Mouse (Mus musculus) right cerebral cortex, postnatal 25 days (tissue): ENCODE data around the gene Fgfr1op.
"Not testable (repeated sequence)": the region's sequence is repeated elsewhere in the genome, so short reads cannot be mapped to it uniquely, and the experiment has no call there.

Experiments used
- DNase-seq: peaks from one replicate; pipeline ENCODE4 v3.0.0; 2022

Fgfr1op gene

DNA sequence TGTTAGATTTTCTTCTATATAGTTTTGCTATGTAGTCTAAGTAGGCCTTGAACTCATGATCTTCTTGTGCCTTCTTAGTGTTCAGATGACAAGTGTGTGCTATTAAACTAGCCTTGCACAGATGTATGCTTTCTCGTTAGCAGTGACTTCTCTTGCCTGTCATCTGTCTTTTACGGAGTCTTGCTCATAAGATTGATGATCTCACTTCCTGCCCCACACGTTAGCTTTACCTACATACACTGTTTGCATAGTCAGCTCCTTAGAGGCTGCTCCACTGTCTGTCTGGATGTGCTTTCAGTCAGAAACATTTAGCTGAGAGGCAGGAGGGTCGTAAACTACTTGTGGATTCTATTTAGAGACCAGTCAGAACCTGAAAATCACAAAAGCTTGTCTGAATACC lies 5.8 kb downstream of the Fgfr1op start:
- DNase-seq: no peak

DNA sequence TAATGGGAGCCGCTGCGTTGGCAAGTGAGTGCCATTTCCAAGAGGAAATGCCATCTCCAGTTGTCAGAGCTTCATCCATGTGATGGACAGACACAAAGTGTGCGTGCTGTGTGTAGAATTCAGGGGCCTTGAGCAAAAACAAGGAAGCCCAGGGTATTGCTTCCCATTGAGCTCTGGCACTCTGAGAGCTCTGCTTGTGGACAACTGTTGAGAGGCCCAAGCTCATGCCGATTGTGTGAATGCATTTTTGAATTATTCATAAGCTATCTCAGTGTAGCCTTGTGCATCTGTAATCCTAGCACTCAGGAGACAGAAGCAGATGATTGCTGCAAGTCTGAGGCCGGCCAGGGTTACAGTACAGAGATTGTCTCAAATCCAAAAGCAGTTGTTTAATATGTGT lies 11.8 kb downstream of the Fgfr1op start:
- DNase-seq: no peak

- DNase-seq: no peak
These were observed 18.5 kb downstream of the Fgfr1op start for GRCm38 (mm10) chr17:8183815-8184214.

GRCm38 (mm10) chr17:8184217-8184616 lies 18.9 kb downstream of the Fgfr1op start:
- DNase-seq: no peak

- no peak for DNase-seq
These were observed 28.4 kb downstream of the Fgfr1op start for GRCm38 (mm10) chr17:8193678-8194077.

DNA sequence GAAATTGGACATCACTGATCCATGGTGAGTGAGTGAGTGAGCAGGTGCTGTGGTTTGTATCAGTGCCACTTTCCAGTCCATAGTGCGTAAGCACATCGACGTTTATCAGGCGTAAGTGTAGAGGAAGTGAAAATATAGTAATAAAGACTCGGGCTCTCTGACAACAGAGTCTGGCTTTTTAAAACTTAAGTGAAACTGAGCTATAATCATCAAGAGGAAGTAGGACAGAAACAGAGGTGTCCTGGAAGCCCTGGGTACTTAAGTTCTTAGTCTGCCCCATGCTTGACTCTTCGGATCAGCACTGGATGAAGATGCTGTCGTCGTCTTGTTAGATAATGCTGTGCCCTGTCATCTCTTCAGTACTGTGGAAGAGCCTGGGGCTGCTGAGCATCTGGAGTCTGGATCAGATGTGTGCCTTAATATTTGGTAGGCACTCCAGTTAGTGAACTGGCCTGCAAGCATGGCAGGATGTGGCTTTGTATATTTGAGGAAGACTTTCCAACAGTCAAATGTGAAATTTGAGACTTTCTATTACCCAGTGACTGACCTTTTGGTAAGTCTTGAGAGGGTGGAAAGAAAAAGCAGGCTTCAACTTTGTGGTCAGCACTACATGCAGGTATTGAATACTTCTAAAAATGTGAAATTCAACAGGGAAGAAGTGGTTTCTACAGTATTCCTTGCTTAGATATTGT lies 30.5 kb downstream of the Fgfr1op start:
- no peak for DNase-seq

- DNase-seq: no peak
These were observed 32.4 kb downstream of the Fgfr1op start for GRCm38 (mm10) chr17:8197652-8198051.

DNA sequence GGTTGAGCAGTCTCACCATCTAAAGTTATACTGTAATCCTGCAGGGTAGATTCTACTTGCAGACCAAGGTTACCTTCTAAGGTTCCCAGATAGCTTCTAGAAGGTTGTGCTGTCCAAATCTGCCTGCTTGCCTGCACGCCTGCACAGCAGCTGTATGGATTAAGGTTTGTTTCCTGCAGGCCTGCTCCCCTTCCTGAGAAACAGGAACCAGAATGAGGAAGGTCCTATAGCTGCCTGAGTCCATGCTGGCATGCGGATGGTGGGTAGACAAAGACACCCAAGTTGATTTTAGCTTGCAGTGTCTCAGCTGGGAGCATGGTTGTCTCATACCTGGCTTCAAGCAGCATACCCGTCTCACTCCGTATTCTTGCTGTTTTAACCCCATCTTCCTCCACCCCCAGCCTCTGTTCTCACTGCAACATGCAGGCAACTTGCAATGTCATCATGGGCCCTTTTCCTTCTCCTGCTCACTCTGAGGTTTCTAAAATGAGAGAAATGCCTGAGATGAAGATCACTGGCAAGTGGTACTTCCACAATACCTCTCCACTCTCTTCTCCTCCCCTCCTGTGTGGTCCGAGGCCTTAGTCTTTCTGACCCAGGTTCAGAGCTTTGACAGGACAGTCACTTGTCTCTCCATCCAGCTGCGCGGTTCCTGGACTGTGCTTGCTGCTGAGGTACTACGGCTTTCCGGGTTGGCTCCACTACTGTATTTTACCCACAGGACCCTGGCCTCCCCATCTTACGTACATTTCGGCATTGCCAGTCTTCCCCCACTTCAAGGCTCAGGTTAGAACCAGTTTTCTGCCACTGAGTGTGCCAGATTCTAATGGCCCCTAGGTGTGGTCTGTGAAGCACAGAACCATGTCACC lies 34.0 kb downstream of the Fgfr1op start:
- DNase-seq: no peak

DNA sequence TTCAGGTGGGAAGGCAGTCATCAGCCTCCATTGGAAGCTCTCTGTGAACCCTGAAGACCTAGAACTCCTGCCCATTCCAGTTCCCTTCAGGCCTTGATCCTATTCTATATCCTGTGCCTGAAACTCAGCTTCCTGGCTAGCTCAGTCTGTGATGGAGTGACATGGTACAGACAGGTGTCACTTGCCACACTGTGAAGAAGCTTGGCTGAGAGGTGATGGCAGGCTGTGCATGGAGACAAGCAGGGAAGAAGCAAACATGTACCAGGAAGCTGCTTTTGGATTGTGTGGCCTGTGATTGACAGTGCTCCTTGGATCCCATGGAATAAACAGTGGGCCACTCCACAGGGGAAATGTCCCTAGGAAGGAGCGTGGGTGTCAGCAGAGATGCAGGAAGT lies 34.6 kb downstream of the Fgfr1op start:
- DNase-seq: no peak

DNA sequence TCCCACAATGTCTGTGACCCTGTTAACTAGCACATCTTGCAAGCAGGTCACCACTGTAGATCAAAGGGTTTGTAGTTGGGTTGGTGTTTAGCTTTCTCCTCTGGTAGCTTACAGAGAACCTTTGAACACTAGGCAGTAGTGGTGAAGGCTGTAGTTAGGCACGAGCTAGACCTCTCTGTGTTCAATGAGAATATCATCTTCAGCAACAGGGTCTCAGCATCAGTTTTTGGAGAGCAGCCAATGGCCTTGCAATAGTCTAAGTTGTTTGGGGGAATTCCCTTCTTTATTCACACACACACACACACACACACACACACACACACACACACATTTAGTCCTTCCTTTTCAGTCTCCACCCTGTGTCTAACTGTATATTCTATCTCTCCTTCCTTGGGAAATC lies 38.2 kb downstream of the Fgfr1op start:
- no peak for DNase-seq

- DNase-seq: not testable (repeated sequence)
These were observed 39.9 kb downstream of the Fgfr1op start for GRCm38 (mm10) chr17:8205221-8205631.

DNA sequence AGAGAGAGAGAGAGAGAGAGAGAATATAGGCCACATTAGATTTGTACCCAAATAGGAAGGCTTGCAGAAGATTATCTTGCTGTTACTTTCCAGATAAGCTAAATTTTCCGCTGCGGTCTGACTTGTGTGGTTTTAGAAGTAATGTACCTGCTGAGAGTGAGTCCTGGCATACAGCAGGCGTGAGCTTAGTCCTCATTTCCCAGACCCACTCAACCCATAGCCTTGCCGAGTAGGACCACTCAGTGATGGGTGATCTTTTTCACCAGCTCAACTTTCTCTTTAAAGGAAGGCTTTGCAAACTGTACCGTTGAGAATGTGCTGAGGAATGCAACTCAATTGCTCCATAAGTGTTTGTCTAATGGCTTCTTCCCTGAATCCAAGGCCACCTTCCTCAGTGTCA lies 41.4 kb downstream of the Fgfr1op start:
- no peak for DNase-seq

- DNase-seq: no peak
These were observed 44.4 kb downstream of the Fgfr1op start for GRCm38 (mm10) chr17:8209696-8210095.

DNA sequence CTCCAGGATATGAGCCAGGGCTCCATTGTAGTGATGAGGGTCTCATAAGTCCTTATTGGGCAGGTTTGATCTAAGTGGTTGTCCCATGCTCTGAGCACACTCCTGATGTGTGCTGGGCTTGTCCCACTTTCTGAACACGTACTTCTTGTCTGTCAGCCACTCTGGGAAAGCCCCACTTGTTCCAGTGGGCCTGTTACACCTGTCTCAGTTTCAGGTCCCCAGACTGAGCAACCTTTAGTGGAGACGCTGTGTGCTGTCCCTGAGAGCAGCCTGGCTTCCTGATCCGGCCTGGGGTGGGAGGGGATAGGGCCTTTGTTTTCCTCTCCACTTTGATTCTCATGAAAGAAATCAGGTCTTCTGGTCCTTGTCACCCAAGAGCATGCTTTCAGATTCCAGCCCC lies 44.9 kb downstream of the Fgfr1op start:
- no peak for DNase-seq

DNA sequence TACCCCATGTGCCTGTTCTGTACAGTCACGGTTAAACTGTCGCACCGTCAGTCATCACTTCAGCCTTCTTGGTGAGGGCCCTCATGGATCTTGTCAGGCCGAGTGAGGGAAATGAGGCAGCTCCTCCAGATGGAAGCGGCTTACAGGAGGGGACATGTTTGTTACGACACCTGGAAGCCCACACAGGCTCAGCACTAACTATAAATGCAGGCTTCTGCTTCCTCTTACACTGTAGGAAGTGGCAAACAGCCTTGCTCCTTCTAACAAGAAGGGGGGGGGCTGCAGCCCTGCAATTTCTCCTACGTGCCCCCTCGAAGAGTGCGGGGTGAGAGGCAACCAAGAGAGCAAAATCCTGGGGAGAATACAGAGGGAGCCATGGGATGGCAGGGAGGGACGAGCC lies 45.4 kb downstream of the Fgfr1op start:
- DNase-seq: no peak

- no peak for DNase-seq
These were observed 46.1 kb downstream of the Fgfr1op start for GRCm38 (mm10) chr17:8211399-8211798.

DNA sequence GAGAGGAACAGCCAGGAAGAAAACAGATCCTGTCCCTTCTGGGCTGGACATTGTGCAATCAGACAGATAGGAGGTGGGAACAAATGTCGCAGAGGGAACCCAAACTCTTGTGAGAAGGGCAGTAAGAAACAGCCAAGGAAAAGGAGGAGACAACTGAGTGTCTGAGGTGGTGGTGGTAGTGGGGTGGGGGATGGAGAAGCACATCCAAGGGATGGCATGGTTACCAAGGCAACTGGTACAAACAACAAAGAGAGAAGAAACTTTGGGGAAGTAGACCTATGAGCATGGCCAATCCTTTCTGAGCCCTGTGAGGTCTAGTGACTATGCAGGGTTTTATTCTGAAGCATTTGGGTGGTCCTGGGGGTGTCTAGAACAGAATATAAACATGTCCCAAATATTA lies 49.1 kb downstream of the Fgfr1op start:
- no peak for DNase-seq

DNA sequence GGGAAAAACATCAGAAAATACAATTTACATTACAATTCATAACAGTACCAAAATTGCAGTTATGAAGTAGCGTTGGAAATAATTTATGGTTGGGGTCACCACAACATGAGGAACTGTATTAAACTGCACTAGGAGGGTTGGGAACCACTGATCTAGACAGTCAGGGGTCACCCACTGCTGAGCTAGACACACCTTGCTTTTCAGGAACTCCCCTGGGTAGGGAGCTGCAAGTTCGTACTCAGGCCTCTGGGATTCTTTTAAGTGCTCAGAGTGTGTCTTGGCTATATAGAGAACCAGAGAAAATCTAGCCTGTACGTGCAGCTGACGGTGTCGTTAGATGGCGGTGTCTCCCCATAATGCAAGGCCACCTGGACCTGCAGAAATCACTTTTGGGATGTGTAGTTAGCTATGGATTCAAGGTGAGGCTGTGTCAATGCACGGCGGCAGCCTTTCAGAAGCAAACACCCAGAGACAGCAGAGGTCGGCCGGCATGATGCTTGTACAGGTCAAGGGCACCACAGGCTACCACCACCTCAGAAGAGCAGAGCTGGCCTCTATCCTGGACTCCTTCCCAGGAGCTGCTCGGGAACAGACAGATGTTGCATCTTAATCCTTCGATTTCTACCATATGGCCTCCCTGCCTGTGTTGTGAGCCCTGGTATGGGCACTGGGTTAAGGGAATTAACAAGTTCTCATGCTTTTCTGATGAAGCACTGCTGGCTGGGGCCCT lies 49.9 kb downstream of the Fgfr1op start:
- DNase-seq: no peak

DNA sequence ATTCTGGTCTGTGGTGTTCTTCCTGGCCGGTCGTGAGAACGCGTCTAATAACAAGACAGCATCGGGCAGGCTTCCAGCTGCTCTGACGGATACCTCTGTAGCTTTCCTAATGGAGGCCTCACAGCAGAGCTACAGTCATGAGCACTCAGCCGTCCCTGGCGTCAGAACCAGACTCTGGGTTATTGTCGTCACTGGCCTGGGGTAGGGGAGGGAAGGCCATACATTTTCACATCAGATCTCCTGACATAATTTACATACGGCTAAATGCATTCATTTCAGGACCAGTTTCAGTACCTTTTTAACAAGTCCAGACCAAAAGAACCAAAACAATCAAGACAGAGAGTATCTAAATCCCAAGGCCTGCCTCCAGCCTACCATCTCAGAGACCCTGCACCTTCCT lies 57.9 kb downstream of the Fgfr1op start:
- DNase-seq: no peak

GRCm38 (mm10) chr17:8224072-8224471 lies 58.8 kb downstream of the Fgfr1op start:
- DNase-seq: no peak

DNA sequence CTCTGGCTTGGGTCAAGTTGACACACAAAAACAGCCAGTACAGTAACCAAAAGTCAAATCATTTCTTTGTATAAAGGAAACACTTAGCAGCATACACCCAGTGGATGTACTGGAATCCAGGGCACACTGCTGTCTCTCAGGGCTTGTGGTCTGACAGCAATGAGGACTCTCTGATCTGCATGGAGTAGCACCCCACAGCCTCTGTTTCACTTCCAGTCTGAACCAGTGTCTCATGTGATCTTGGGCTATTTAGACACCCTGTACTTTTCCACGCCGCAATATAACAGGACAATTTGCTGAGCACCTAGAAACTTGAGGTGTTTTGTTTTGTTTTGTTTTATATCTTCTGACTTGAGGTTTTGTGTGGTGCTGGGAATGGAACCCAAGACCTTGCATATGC lies 59.9 kb downstream of the Fgfr1op start:
- DNase-seq: no peak

GRCm38 (mm10) chr17:8225746-8226145 lies 60.4 kb downstream of the Fgfr1op start:
- no peak for DNase-seq

DNA sequence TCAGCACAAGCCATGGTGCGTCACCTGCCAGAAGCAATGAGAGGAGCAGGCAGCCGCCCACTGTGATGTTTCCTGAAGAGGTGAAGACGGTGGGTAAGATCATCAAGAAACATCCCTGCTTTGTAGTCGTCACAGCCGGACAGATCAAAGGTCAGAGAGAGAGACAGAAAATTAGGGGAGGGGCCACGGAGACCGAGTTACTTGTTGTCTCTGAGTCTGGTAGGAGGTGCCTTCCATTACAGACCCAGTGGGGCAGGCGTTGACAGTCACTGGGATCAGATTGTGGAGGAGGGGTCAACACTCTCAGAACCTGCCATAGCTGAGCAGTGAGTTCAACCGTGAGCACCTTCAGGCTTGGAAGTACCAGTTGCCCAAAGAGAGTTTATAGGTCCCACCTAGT lies 63.3 kb downstream of the Fgfr1op start:
- no peak for DNase-seq

DNA sequence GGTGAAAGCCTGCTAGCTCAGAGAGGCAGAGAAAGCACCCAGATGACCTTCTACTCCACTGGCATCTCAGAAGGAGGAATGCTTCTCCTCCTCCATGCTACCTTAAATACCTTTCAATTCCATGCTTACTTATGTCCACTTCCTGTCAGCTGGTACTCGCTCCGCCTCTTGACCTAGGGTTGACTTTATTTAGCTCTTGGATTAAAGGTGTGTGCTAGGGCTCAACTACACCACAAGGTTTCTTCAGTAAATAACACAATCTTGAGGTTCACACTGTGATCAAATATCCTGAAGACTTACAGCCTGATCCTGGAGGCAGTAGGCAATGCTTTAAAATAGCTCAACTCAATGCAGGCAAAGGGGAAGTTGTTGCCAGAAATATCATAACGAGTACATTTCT lies 64.3 kb downstream of the Fgfr1op start:
- DNase-seq: no peak
